Mouse (Mus musculus): ENCODE measurements at regions not wholly inside any gene's neighbourhood (a gene's known extent, or its start where the extent isn't known, plus 50 kb on each side); places are given as distances from the start of the nearest gene placed in this dataset.

GRCm38 (mm10) chr5:46442600-46443248 lies 585.3 kb upstream of the Lcorl start:
- TF ChIP-seq CTCF (IDR thresholded peaks at IDR 0.05; ENCODE audit: low read depth) (no peak), EP300 (IDR thresholded peaks at IDR 0.05; ENCODE audit: low read depth) (no peak)
